Mouse (Mus musculus) kidney, adult 18-20 months (tissue): ENCODE measurements around the gene Polr2a.
A peak's percentile ranks its signal among the peaks of the same experiment; 100 is the strongest.

ENCODE experiments used
- DNase-seq: peaks from one replicate; pipeline ENCODE4 v3.0.0; 2021

Gene Polr2a

GRCm38 (mm10) chr11:69758478-69758970, at the start of gene Polr2a:
TSS of gene Polr2a (minus strand) at chr11:69758637.
- DNase-seq, result peak; percentile 98

- no peak for DNase-seq
These were observed 49.2 kb upstream of the Polr2a start for GRCm38 (mm10) chr11:69807641-69808040.

- no peak for DNase-seq
These were observed 47.9 kb upstream of the Polr2a start for GRCm38 (mm10) chr11:69806378-69806777.

GRCm38 (mm10) chr11:69804972-69805909, 46.8 kb upstream of the Polr2a start, which contains the start of gene Tmem102:
TSS of gene Tmem102 (minus strand) at chr11:69805624.
- peak; percentile 80 for DNase-seq

GRCm38 (mm10) chr11:69804652-69804940, 46.2 kb upstream of the Polr2a start:
- DNase-seq, result no peak

GRCm38 (mm10) chr11:69803786-69804651, 45.6 kb upstream of the Polr2a start:
- DNase-seq, result peak; percentile 84

GRCm38 (mm10) chr11:69803328-69803727, 44.9 kb upstream of the Polr2a start:
- no peak for DNase-seq

- DNase-seq, result peak; percentile 86
These were observed 44.2 kb upstream of the Polr2a start for GRCm38 (mm10) chr11:69802648-69803105.

- DNase-seq, result no peak
These were observed 43.0 kb upstream of the Polr2a start, which contains the start of gene Fgf11 for GRCm38 (mm10) chr11:69801379-69801977. TSS of gene Fgf11 (minus strand) at chr11:69801857.

GRCm38 (mm10) chr11:69800392-69801197, 42.2 kb upstream of the Polr2a start:
- peak; percentile 54 for DNase-seq

- DNase-seq, result no peak
These were observed 41.6 kb upstream of the Polr2a start for GRCm38 (mm10) chr11:69800138-69800391.

GRCm38 (mm10) chr11:69799394-69800137, 41.1 kb upstream of the Polr2a start:
- DNase-seq, result no peak

- DNase-seq, result no peak
These were observed 39.5 kb upstream of the Polr2a start for GRCm38 (mm10) chr11:69797924-69798323.

- no peak for DNase-seq
These were observed 37.6 kb upstream of the Polr2a start for GRCm38 (mm10) chr11:69795983-69796435.

GRCm38 (mm10) chr11:69795168-69795982, 36.9 kb upstream of the Polr2a start, which contains the start of gene Chrnb1:
TSS of gene Chrnb1 (minus strand) at chr11:69795943.
- DNase-seq, result peak; percentile 93

- DNase-seq, result no peak
These were observed 35.0 kb upstream of the Polr2a start for GRCm38 (mm10) chr11:69793429-69793828.

GRCm38 (mm10) chr11:69791420-69791819, 33.0 kb upstream of the Polr2a start:
- DNase-seq, result no peak

GRCm38 (mm10) chr11:69789431-69789830, 31.0 kb upstream of the Polr2a start:
- no peak for DNase-seq

GRCm38 (mm10) chr11:69787306-69787705, 28.9 kb upstream of the Polr2a start:
- DNase-seq, result no peak

GRCm38 (mm10) chr11:69784793-69785272, 26.4 kb upstream of the Polr2a start:
- DNase-seq, result peak; percentile 49
